8 mouse cellular contexts compared by ENCODE assay signal in the genomic region with DNA sequence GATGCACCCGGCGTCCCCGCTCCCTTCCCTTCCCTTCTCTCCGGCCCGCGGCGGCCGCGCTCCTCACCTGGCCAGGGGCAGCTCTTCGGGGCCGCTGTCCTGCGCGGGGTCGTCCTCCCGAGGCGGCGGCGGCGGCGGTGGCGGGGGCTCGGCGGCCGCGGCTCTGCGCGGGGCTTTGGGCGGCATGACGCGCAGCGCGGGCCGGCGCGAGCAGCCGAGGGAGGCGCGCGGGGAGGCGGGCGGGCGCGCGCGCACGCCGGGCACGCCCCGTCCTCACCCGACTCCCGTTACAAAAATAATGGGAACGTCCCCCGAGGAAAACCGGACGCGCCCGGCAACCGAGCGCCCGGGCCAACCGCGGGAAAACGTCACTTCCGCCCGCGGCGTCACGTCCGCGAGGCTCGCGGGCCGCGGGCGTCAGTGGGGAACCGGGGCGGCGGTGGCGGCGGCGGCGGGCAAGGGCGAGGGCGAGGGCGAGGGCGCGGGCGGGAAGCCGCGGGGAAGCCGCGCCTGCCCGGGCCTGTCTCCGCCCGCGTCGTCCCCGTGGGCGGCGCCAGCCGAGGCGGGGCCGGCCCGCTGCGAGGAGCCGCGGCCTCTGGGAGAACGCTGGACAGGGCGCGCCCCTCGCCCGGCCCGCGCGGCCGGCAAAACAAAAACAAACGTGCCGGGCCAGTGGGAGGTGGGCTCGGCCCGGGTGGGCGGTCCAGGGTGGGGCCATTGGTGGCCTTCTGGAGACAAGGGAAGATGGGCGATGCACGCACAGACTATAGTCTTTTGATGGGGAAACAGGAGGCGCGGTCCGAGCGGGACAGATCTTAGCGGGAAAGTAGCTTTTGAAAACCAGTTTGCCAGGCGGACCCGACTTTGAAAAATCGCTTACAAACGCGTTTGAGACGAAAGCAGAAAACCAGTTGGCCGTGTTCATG. TPM values are rescaled to one million over a fixed set of nuclear protein-coding genes. Genes with fewer than 3 reads are reported as not detected.
DNase-seq lines count a peak whose midpoint lies in the region; ATAC-seq and TF ChIP-seq lines count a peak whose summit lies in the region.

Rb1 (minus strand) TSS at position 367 of the 926 bp plus-strand sequence.

- TF ChIP-seq POLR2A in olfactory bulb, adult 2 months (IDR thresholded peaks at IDR 0.05; ENCODE audit: insufficient read depth, low read depth, low read length), result peak; percentile 36
- peak; percentile 58 for TF ChIP-seq POLR2A in thymus, adult 2 months (IDR thresholded peaks at IDR 0.05; ENCODE audit: control insufficient read depth, extremely low read depth, insufficient read depth, low read length, poor library complexity)

- H3K4me2 ChIP-seq in forebrain, embryonic 16.5 days (ENCODE audit: low read length), result peak within 1 kb of the TSS; percentile 90
- peak within 1 kb of the TSS; percentile 95 for H3K4me2 ChIP-seq in lung, embryonic 15.5 days

- peak; percentile 82 for ATAC-seq in forebrain, embryonic 16.5 days
- peak; percentile 94 for ATAC-seq in lung, embryonic 15.5 days (ENCODE audit: borderline replicate concordance, extremely low read depth, low FRiP score, low TSS enrichment)

- intact Hi-C loops in heart, postnatal 36 days (cut with DNase I), result loop anchor here (2.0 kb wide), 3 partner anchors 23 to 149 kb away; partner anchors contain the start of gene Itm2b

- H3K36me3 ChIP-seq in forebrain, embryonic 16.5 days (ENCODE audit: control insufficient read depth, insufficient read depth), result no peaks in the 10 kb centered on the region
- H3K36me3 ChIP-seq in lung, embryonic 15.5 days, result no peaks in the 10 kb centered on the region
- H3K36me3 ChIP-seq in thymus, adult 2 months (ENCODE audit: control insufficient read depth, insufficient read depth, low read length), result 0 out of 2 replicates have a peak, but pooled peaks cover 3% of the 10 kb centered on the region

- no peaks in the 10 kb centered on the region for H3K27me3 ChIP-seq in forebrain, embryonic 16.5 days (replicated peaks; ENCODE audit: control insufficient read depth, insufficient read depth, low read length)
- H3K27me3 ChIP-seq in lung, embryonic 15.5 days, result no peaks in the 10 kb centered on the region
- no peaks in the 10 kb centered on the region for H3K27me3 ChIP-seq in thymus, adult 2 months (ENCODE audit: control insufficient read depth, insufficient read depth, low read length)

- H3K9ac ChIP-seq in forebrain, embryonic 16.5 days (replicated peaks; ENCODE audit: low read depth, low read length), result peak within 1 kb of the TSS; percentile 80
- H3K9ac ChIP-seq in lung, embryonic 15.5 days, result peak within 1 kb of the TSS; percentile 72

- peaks cover 14% of the 10 kb centered on the region for H3K4me1 ChIP-seq in forebrain, embryonic 16.5 days (replicated peaks; ENCODE audit: control insufficient read depth, insufficient read depth, low read length)
- H3K4me1 ChIP-seq in lung, embryonic 15.5 days, result peaks cover 14% of the 10 kb centered on the region
- H3K4me1 ChIP-seq in olfactory bulb, adult 2 months (ENCODE audit: control insufficient read depth, insufficient read depth, low read length), result peaks cover 3% of the 10 kb centered on the region; the same call in 1 of the 2 replicates
- no peaks in the 10 kb centered on the region; the same call in 1 of the 2 replicates for H3K4me1 ChIP-seq in thymus, adult 2 months (replicated peaks; ENCODE audit: control insufficient read depth, insufficient read depth, low read length)

- H3K27ac ChIP-seq in forebrain, embryonic 16.5 days (ENCODE audit: low read length), result peak within 1 kb of the TSS; percentile 89
- peak within 1 kb of the TSS; percentile 86 for H3K27ac ChIP-seq in lung, embryonic 15.5 days
- H3K27ac ChIP-seq in olfactory bulb, adult 2 months (ENCODE audit: insufficient read depth, low read depth, low read length), result peak within 1 kb of the TSS; percentile 82
- H3K27ac ChIP-seq in thymus, adult 2 months (ENCODE audit: control insufficient read depth, insufficient read depth, low read length), result peak within 1 kb of the TSS; percentile 53

- peak; percentile 60 for DNase-seq in ES-CJ7 (ENCODE audit: low read depth, low spot score)
- peak; percentile 85 for DNase-seq in cerebellum, adult 11-12 months
- peak; percentile 85 to 90 for DNase-seq in heart, postnatal 36 days
- DNase-seq in layer of hippocampus, adult 8-10 months (ENCODE audit: low spot score in 2 of 2), result peak; percentile 52 to 63
- DNase-seq in thymus, adult 2 months, result peak; percentile 80

- under 1% methylated on average over 132 of the region's 135 CpGs for WGBS in forebrain, embryonic 16.5 days
- WGBS in lung, embryonic 15.5 days, result under 1% methylated on average over 104 of the region's 135 CpGs
- WGBS in olfactory bulb, adult 2 months, result 2% methylated on average over 130 of the region's 135 CpGs
- 4% methylated on average over 119 of the region's 135 CpGs for WGBS in thymus, adult 2 months

- H3K4me3 ChIP-seq in forebrain, embryonic 16.5 days (replicated peaks; ENCODE audit: low read length), result peak within 1 kb of the TSS; percentile 88
- peak within 1 kb of the TSS; percentile 96 for H3K4me3 ChIP-seq in lung, embryonic 15.5 days
- H3K4me3 ChIP-seq in olfactory bulb, adult 2 months (ENCODE audit: insufficient read depth, low read depth, low read length), result peak within 1 kb of the TSS; percentile 100
- peak within 1 kb of the TSS; percentile 70 for H3K4me3 ChIP-seq in thymus, adult 2 months (ENCODE audit: control insufficient read depth, insufficient read depth, low read length)

- 0 out of 2 replicates have a peak, but pooled peaks cover 4% of the 10 kb centered on the region for H3K9me3 ChIP-seq in forebrain, embryonic 16.5 days (ENCODE audit: control insufficient read depth, low read length)
- H3K9me3 ChIP-seq in lung, embryonic 15.5 days, result no peaks in the 10 kb centered on the region

- no peak for TF ChIP-seq CTCF in olfactory bulb, adult 2 months (IDR thresholded peaks at IDR 0.05; ENCODE audit: insufficient read depth, low read depth, low read length)
- TF ChIP-seq CTCF in thymus, adult 2 months (IDR thresholded peaks at IDR 0.05; ENCODE audit: borderline replicate concordance, control insufficient read depth, extremely low read depth, insufficient read depth, low read length, poor library complexity), result no peak

RNA-seq across cellular contexts. Expression of gene Rb1, which starts in this region (rescaled TPM):
- 15.8 and 22.7 TPM in 2 replicates for polyA plus RNA-seq in forebrain, embryonic 16.5 days (2015; fragmentation: Nextera tagmentation; extraction: Ambion mirVana)
- total RNA-seq in heart, postnatal 36 days (2021), result 10 to 100 TPM; 20.9 to 22.2 TPM
- total RNA-seq in layer of hippocampus, adult 8-10 months (2022), result 10 to 100 TPM; 36.3 to 46.1 (median 39.2) TPM
- 14.5 and 18.4 TPM in 2 replicates for polyA plus RNA-seq in lung, embryonic 15.5 days (2015; fragmentation: Nextera tagmentation; extraction: Ambion mirVana)
- polyA plus RNA-seq in olfactory bulb, adult 2 months (2012; ENCODE audit: insufficient read depth, insufficient read length, low replicate concordance, missing spikeins), result 65.2 TPM in 1 of 2 replicates, not detected in the other
- polyA plus RNA-seq in thymus, adult 2 months (2012; rRNA removed), result 16.2 and 17.1 TPM in 2 replicates

Comparison
In these comparisons a context has a peak if more than half of its experiments do, and no peak if none do; other contexts are left out.
1. Peak in every context shown above with its lines: DNase-seq, ATAC-seq, H3K4me3 ChIP-seq and H3K27ac ChIP-seq.